Mouse (Mus musculus) small intestine, adult 2 months (tissue): ENCODE results near the gene Ahnak2. TPM values are rescaled to one million over a fixed set of nuclear protein-coding genes. Genes with fewer than 3 reads are reported as not detected.

ENCODE experiments used
- H3K27ac ChIP-seq: fragments of 200-500 bp; 2 replicates; pipeline ENCODE4 v1.5.1; 2012; ENCODE audit warnings: low read depth, low read length, control low read depth, inconsistent platforms; ENCODE audit not compliant: insufficient read depth
- H3K27me3 ChIP-seq: fragments of 200-500 bp; 2 replicates; pipeline ENCODE4 v1.6.1; 2012; ENCODE audit warnings: mild to moderate bottlenecking, moderate library complexity, low read length, inconsistent platforms; ENCODE audit not compliant: control insufficient read depth, insufficient read depth
- H3K36me3 ChIP-seq: fragments of 200-500 bp; 2 replicates; pipeline ENCODE4 v1.6.1; 2012; ENCODE audit warnings: mild to moderate bottlenecking, low read length, control low read depth, inconsistent platforms; ENCODE audit not compliant: control insufficient read depth, insufficient read depth
- H3K4me1 ChIP-seq: fragments of 200-500 bp; 2 replicates; pipeline ENCODE4 v1.6.1; 2012; ENCODE audit warnings: low read length, inconsistent platforms, mixed read lengths; ENCODE audit not compliant: control insufficient read depth, insufficient read depth, insufficient read length
- H3K4me3 ChIP-seq: fragments of 200-500 bp; 2 replicates; pipeline ENCODE4 v1.5.1; 2012; ENCODE audit warnings: low read depth, mild to moderate bottlenecking, control low read depth, inconsistent platforms, low read length, moderate library complexity
- CTCF ChIP-seq: fragments of 200-500 bp; IDR thresholded peaks from 2 replicates; pipeline ENCODE4 v1.5.1; 2012; ENCODE audit warnings: low read depth, mild to moderate bottlenecking, control low read depth, inconsistent platforms, low read length, moderate library complexity, mixed read lengths; ENCODE audit not compliant: insufficient replicate concordance, insufficient read length; ENCODE audit errors: extremely low read depth
- POLR2A ChIP-seq: fragments of 200-500 bp; IDR thresholded peaks from 2 replicates; pipeline ENCODE4 v1.6.1; 2012; ENCODE audit warnings: low read depth, mild to moderate bottlenecking, control low read depth, inconsistent platforms, low read length, moderate library complexity
- WGBS: fragments of 180-500 bp; shearing (Covaris S2); methylation state at CpG from one replicate; pipeline ENCODE4 v1.1.7; 2018; 5-methylcytosine and 5-hydroxymethylcytosine counted together
- polyA plus RNA-seq: library from polyadenylated mRNA; depleted of rRNA; stranded (reverse); fragments of >200 nt; gene quantifications from 2 replicates; pipeline ENCODE4 v1.2.3, GENCODE M21; 2012

Gene Ahnak2
- polyA plus RNA-seq, 1 experiment, result 1.4 TPM

DNA sequence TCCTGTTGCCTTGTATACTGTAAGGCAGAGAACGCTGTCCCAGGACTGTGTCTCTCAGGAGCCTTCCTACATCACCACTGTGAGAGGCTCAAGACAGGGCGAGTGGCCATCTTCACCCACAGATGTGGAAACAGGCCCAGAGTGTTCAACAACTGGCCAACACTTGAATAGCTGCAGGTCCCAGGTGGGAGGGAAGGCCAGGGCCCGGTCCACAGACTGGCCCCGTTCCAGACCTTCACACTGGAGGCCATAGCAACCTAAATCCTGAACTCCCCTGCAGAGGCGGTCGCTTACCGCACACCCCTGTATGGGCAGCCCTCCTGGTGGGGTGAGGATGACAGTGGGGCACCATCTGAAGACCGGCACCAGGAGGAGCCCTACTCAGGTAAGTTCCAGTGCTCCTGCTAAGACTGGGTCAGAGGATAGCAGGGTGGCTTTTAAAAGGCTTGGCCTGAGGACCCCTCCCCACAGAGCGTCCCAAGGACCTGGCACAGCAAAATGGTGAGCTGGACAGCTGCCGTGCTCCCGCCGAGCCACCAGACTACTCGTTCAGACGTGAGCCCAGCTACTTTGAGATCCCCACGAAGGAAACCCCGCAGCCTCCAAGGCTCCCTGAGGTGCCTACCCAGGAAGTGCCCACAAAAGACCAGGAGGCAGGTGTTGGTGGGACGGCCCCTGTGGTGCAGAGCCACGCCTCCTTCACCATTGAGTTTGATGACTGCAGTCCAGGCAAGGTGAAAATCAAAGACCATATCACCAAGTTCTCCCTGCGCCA, 67.4 kb downstream of the Ahnak2 start:
- no peak overlapping the region for H3K4me3 ChIP-seq
- H3K27me3 ChIP-seq, result no peaks in the 10 kb centered on the region
- no peak for TF ChIP-seq POLR2A
- TF ChIP-seq CTCF, result no peak
- no peaks in the 10 kb centered on the region for H3K4me1 ChIP-seq
- no peak overlapping the region for H3K27ac ChIP-seq
- peaks cover 80% of the 10 kb centered on the region for H3K36me3 ChIP-seq
- WGBS, result 93% methylated on average over 19 of the region's 19 CpGs

DNA sequence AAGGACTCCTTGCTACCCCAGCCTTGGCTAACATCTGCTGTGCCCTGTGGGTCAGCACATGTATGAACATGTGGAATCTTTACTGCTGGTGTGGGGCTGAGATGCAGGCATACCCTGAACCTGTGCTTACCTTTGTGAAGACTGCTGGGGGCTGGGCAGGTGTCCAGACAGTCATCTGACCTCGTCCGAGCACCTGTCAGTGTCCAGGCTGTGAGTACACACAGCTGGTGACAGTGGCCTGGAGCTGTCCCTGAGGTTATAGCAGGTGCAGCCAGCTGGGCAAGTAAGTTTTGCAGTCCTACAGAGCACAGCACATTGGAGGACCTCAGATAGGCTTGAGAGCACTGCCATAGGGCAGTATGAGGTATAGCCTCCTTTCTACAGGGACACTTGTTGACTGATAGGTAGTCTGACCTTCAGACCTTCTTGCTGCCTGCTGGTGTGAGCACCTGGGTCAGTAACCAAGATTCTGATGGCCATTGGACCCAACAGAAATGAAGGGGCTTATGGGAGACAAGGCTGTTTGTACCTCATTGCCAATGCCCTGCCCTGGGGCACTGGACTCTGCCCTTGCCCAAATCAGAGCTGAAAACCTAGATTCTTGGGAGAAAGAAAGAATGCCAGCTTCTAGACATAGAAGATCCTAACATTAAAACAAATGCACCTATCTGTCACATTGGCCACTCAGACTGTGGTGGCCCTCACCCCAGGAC, 68.2 kb downstream of the Ahnak2 start:
- Histone ChIP-seq H3K4me3 (no peak overlapping the region), H3K27me3 (no peaks in the 10 kb centered on the region), H3K27ac (no peak overlapping the region), H3K4me1 (no peaks in the 10 kb centered on the region), H3K36me3 (peaks cover 80% of the 10 kb centered on the region)
- WGBS, result 75% methylated on average over 2 of the region's 2 CpGs
- TF ChIP-seq POLR2A (no peak), CTCF (no peak)

DNA sequence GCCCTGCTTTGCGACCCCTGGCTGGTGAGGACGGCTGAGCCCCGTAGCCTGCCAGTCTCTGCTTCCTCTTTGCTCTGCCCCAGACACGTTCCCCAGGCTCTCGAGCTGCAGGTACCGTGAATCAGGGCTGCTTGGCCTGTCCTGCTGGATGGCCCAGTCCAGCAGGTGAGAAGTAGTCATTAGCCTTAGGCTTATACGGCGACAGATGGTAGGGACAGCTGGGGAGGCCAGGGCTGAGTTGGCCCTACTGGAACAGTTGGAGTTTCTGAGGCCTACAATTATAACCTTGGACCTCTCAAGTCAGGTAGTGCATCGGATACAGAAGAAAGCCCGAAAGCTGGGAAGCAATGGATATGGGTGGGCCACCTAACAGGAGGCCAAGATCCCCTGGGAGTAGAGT, 69.9 kb downstream of the Ahnak2 start:
- peaks cover 64% of the 10 kb centered on the region for H3K36me3 ChIP-seq
- 93% methylated on average over 10 of the region's 10 CpGs for WGBS
- H3K4me1 ChIP-seq, result no peaks in the 10 kb centered on the region
- H3K27me3 ChIP-seq, result no peaks in the 10 kb centered on the region
- TF ChIP-seq POLR2A (no peak), CTCF (no peak)
- H3K4me3 ChIP-seq, result no peak overlapping the region
- H3K27ac ChIP-seq, result no peak overlapping the region

DNA sequence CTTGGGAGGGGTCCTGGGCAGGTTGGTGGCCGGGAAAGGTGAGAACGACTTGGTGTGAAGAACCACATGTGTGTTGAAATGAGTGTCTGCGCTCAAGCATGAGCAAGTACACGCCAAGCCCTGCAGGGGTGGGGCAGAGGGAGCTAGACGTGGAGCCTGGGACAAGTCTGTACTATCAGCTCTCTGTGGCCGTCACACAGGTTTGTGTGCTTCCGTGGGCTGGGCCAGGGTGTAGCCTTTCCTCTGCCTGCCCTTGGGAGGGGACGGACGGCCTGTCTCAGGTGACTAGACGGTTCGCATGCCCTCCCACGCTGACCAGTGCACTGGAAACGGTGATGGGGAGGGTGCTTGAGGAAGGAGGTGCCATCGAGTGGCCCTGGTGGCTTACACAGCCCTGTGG, 71.6 kb downstream of the Ahnak2 start:
- H3K4me3 ChIP-seq, result no peak overlapping the region

DNA sequence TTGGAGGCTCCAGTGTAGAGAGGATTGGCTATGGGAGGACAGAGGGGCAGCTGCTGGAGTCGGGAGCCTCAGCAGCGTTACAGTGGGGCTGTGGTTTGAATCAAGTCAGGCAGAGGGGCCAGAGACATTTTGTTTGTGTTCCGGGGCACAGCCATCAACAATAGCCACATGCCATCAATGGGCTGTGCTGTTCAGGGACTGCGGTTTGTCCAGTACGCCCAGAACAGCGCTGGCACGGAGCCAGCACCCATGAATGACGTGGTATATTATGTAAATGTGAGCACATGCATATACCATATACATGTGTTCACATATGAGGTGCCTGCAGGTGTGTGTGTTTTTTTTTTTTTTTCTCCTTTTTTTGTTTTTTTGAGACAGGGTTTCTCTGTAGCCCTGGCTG, 74.7 kb downstream of the Ahnak2 start:
- peaks cover 9% of the 10 kb centered on the region for H3K4me1 ChIP-seq
- 59% methylated on average over 8 of the region's 8 CpGs for WGBS
- no peak overlapping the region for H3K4me3 ChIP-seq
- H3K27me3 ChIP-seq, result no peaks in the 10 kb centered on the region
- H3K36me3 ChIP-seq, result peaks cover 31% of the 10 kb centered on the region
- no peak overlapping the region for H3K27ac ChIP-seq
- no peak for TF ChIP-seq POLR2A
- TF ChIP-seq CTCF, result no peak

More for the DNA sequence above, 71.6 kb downstream of the Ahnak2 start:
- H3K27me3 ChIP-seq, result no peaks in the 10 kb centered on the region
- H3K36me3 ChIP-seq, result peaks cover 50% of the 10 kb centered on the region
- H3K27ac ChIP-seq, result no peak overlapping the region
- TF ChIP-seq CTCF (no peak), POLR2A (no peak)
- H3K4me1 ChIP-seq, result no peaks in the 10 kb centered on the region
- 79% methylated on average over 14 of the region's 14 CpGs for WGBS

DNA sequence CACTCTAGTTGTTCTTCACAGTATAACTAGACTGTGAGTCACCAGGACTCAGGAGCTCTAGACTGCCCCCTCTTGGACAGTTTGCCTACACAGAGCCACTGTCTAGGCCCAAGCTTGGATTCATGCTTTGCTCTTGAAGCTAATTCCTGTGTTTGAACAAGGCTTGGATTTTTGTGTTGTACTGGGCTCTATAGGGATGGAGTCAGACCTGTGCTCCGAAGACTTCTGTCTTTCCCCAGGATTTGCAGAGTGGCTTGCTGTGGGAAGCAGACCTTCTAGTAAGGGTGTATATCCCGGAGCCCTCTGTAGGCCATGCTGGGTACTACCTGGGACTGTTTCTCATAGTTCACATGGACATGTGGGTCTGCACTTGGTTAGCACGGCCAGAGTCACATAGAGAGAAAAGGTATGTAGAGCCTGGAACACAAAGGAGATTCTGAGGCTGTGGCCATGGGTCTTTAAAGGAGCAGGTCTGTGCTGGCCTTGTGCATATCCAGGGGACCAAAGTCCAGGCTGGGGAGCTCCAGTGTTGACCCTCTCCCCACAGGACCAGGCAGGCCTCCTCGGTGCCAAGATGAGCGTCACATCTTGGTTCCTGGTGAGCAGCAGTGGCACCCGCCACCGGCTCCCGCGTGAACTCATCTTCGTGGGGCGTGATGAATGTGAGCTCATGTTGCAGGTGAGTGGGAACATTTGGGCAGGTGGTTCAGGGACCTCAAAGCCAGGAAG, 78.2 kb downstream of the Ahnak2 start:
- peak; percentile 98; the same call in 1 of the 2 replicates for TF ChIP-seq CTCF
- no peak for TF ChIP-seq POLR2A
- WGBS, result 65% methylated on average over 11 of the region's 11 CpGs
- H3K4me1 ChIP-seq, result peaks cover 15% of the 10 kb centered on the region

DNA sequence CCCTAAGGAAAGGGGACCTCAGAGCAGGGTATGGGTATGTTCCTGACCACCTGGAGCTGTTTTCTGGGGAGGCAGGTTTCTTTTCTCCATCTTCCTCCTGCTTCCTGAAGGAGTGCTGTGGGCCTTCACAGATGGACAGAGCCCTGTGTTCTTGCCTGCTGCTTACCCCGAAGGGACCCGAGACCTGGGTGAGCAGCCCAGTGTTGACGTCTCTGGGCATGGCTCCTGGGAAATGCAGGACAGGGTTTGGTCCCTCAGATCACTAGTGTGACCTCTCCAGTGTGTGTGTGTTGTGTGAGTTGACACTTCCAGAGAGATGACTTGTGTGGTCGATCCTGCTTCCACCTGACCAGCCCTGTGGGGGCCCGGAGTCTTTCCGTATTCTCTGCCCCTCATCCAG, 79.0 kb downstream of the Ahnak2 start:
- H3K4me3 ChIP-seq, result peak overlapping the region; percentile 99
- no peak overlapping the region for H3K27ac ChIP-seq
- WGBS, result 66% methylated on average over 6 of the region's 6 CpGs
- TF ChIP-seq POLR2A, result no peak
- no peak for TF ChIP-seq CTCF
- H3K36me3 ChIP-seq, result peaks cover 14% of the 10 kb centered on the region
- peaks cover 15% of the 10 kb centered on the region for H3K4me1 ChIP-seq
- H3K27me3 ChIP-seq, result no peaks in the 10 kb centered on the region

More for the DNA sequence above, 78.2 kb downstream of the Ahnak2 start:
- no peaks in the 10 kb centered on the region for H3K27me3 ChIP-seq
- peaks cover 11% of the 10 kb centered on the region for H3K36me3 ChIP-seq
- no peak overlapping the region for H3K27ac ChIP-seq
- H3K4me3 ChIP-seq, result no peak overlapping the region
